Mouse (Mus musculus) liver, adult 2 months (tissue): ENCODE data around the gene Bloc1s4.

Source experiments
- CTCF ChIP-seq: fragments of 200-500 bp; IDR thresholded peaks from 2 replicates; pipeline ENCODE4 v1.5.1; 2011; ENCODE audit warnings: low read depth, low read length, control low read depth
- POLR2A ChIP-seq: fragments of 200-500 bp; IDR thresholded peaks from 2 replicates; pipeline ENCODE4 v1.6.1; 2011; ENCODE audit warnings: low read length, control low read depth; ENCODE audit not compliant: insufficient read depth; ENCODE audit errors: extremely low read depth

DNA sequence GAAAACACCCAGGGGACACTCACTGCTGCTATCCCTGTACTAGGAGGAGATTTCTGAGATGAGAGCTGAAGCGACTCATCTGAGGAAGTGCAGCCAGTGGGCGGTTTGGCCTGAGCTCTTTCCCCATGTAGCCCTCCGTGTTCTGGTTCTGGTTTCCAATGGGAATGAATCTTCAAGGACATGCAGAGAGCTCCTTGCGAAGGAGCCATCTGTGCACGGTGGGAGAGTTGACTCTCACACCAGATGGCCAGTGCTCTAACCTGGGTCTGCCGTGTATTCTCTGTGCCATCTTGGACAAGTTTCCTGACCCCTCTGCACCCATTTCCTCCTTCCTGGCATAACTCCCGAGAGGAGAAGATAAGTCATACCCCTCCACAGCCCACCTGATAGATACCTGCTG is 20.7 kb downstream of the Bloc1s4 start:
- TF ChIP-seq CTCF: no peak
- TF ChIP-seq POLR2A: no peak
